Mouse (Mus musculus): ENCODE data around the gene Znrf1. TPM values are rescaled to one million over a fixed set of nuclear protein-coding genes. Genes with fewer than 3 reads are reported as not detected.

The Znrf1 gene
- polyA plus RNA-seq, 1 experiment = 124 TPM

GRCm38 (mm10) chr8:111626528-111626820 lies 90.6 kb downstream of the Znrf1 start:
- WGBS = 61% methylated on average over 8 of the region's 8 CpGs
- Histone ChIP-seq H3K4me3 (replicated peaks; ENCODE audit: control insufficient read depth, low read depth, low read length) (no peak overlapping the region), H3K27ac (ENCODE audit: control insufficient read depth, insufficient read depth, low read depth, low read length, poor library complexity) (no peak overlapping the region), H3K4me1 (ENCODE audit: control insufficient read depth, insufficient read depth, low read length) (no peaks in the 10 kb centered on the region; the same call in 1 of the 2 replicates)
- TF ChIP-seq CTCF (IDR thresholded peaks at IDR 0.05; ENCODE audit: control insufficient read depth, insufficient read depth, low read length) = no peak
- no peak for TF ChIP-seq POLR2A (IDR thresholded peaks at IDR 0.05; ENCODE audit: borderline replicate concordance, control insufficient read depth, low read depth, low read length)

- H3K4me3 ChIP-seq (replicated peaks; ENCODE audit: control insufficient read depth, low read depth, low read length) = no peak overlapping the region
- no peak for TF ChIP-seq POLR2A (IDR thresholded peaks at IDR 0.05; ENCODE audit: borderline replicate concordance, control insufficient read depth, low read depth, low read length)
- no peak for TF ChIP-seq CTCF (IDR thresholded peaks at IDR 0.05; ENCODE audit: control insufficient read depth, insufficient read depth, low read length)
- 64% methylated on average over 14 of the region's 14 CpGs for WGBS
- no peak overlapping the region for H3K27ac ChIP-seq (ENCODE audit: control insufficient read depth, insufficient read depth, low read depth, low read length, poor library complexity)
- H3K4me1 ChIP-seq (ENCODE audit: control insufficient read depth, insufficient read depth, low read length) = no peaks in the 10 kb centered on the region; the same call in 1 of the 2 replicates
These were observed 91.0 kb downstream of the Znrf1 start for GRCm38 (mm10) chr8:111626933-111627332.

GRCm38 (mm10) chr8:111627923-111628322 lies 92.0 kb downstream of the Znrf1 start:
- Histone ChIP-seq H3K4me3 (replicated peaks; ENCODE audit: control insufficient read depth, low read depth, low read length) (no peak overlapping the region), H3K4me1 (ENCODE audit: control insufficient read depth, insufficient read depth, low read length) (no peaks in the 10 kb centered on the region; the same call in 1 of the 2 replicates), H3K27ac (ENCODE audit: control insufficient read depth, insufficient read depth, low read depth, low read length, poor library complexity) (no peak overlapping the region)
- WGBS = 95% methylated on average over 9 of the region's 9 CpGs
- TF ChIP-seq POLR2A (IDR thresholded peaks at IDR 0.05; ENCODE audit: borderline replicate concordance, control insufficient read depth, low read depth, low read length) (no peak), CTCF (IDR thresholded peaks at IDR 0.05; ENCODE audit: control insufficient read depth, insufficient read depth, low read length) (no peak)

- 78% methylated on average over 12 of the region's 12 CpGs for WGBS
- TF ChIP-seq CTCF (IDR thresholded peaks at IDR 0.05; ENCODE audit: control insufficient read depth, insufficient read depth, low read length) = no peak
- TF ChIP-seq POLR2A (IDR thresholded peaks at IDR 0.05; ENCODE audit: borderline replicate concordance, control insufficient read depth, low read depth, low read length) = no peak
- no peaks in the 10 kb centered on the region; the same call in 1 of the 2 replicates for H3K4me1 ChIP-seq (ENCODE audit: control insufficient read depth, insufficient read depth, low read length)
- H3K4me3 ChIP-seq (replicated peaks; ENCODE audit: control insufficient read depth, low read depth, low read length) = no peak overlapping the region
- no peak overlapping the region for H3K27ac ChIP-seq (ENCODE audit: control insufficient read depth, insufficient read depth, low read depth, low read length, poor library complexity)
These were observed 92.5 kb downstream of the Znrf1 start for GRCm38 (mm10) chr8:111628401-111628800.

GRCm38 (mm10) chr8:111628894-111629501 lies 93.1 kb downstream of the Znrf1 start:
- TF ChIP-seq CTCF (IDR thresholded peaks at IDR 0.05; ENCODE audit: control insufficient read depth, insufficient read depth, low read length) (no peak), POLR2A (IDR thresholded peaks at IDR 0.05; ENCODE audit: borderline replicate concordance, control insufficient read depth, low read depth, low read length) (no peak)
- WGBS = 43% methylated on average over 19 of the region's 19 CpGs
- Histone ChIP-seq H3K4me1 (ENCODE audit: control insufficient read depth, insufficient read depth, low read length) (no peaks in the 10 kb centered on the region; the same call in 1 of the 2 replicates), H3K27ac (ENCODE audit: control insufficient read depth, insufficient read depth, low read depth, low read length, poor library complexity) (no peak overlapping the region), H3K4me3 (replicated peaks; ENCODE audit: control insufficient read depth, low read depth, low read length) (no peak overlapping the region)

- TF ChIP-seq CTCF (IDR thresholded peaks at IDR 0.05; ENCODE audit: control insufficient read depth, insufficient read depth, low read length) = no peak
- TF ChIP-seq POLR2A (IDR thresholded peaks at IDR 0.05; ENCODE audit: borderline replicate concordance, control insufficient read depth, low read depth, low read length) = 0 out of 2 replicates have a peak, but pooled peaks have one; percentile 32
- no peaks in the 10 kb centered on the region; the same call in 1 of the 2 replicates for H3K4me1 ChIP-seq (ENCODE audit: control insufficient read depth, insufficient read depth, low read length)
- WGBS = 7% methylated on average over 13 of the region's 13 CpGs
- peak within 1 kb of the TSS; percentile 4 for H3K4me3 ChIP-seq (replicated peaks; ENCODE audit: control insufficient read depth, low read depth, low read length)
- H3K27ac ChIP-seq (ENCODE audit: control insufficient read depth, insufficient read depth, low read depth, low read length, poor library complexity) = no peak within 1 kb of the TSS
These were observed 94.2 kb downstream of the Znrf1 start, which contains the start of gene Ldhd for GRCm38 (mm10) chr8:111630105-111630521. Ldhd (minus strand) TSS chr8:111630374.

GRCm38 (mm10) chr8:111631589-111631988 lies 95.7 kb downstream of the Znrf1 start:
- H3K4me3 ChIP-seq (replicated peaks; ENCODE audit: control insufficient read depth, low read depth, low read length) = no peak overlapping the region
- no peak for TF ChIP-seq CTCF (IDR thresholded peaks at IDR 0.05; ENCODE audit: control insufficient read depth, insufficient read depth, low read length)
- no peak for TF ChIP-seq POLR2A (IDR thresholded peaks at IDR 0.05; ENCODE audit: borderline replicate concordance, control insufficient read depth, low read depth, low read length)
- H3K27ac ChIP-seq (ENCODE audit: control insufficient read depth, insufficient read depth, low read depth, low read length, poor library complexity) = no peak overlapping the region
- H3K4me1 ChIP-seq (ENCODE audit: control insufficient read depth, insufficient read depth, low read length) = no peaks in the 10 kb centered on the region; the same call in 1 of the 2 replicates
- 80% methylated on average over 8 of the region's 8 CpGs for WGBS

- no peak overlapping the region for H3K4me3 ChIP-seq (replicated peaks; ENCODE audit: control insufficient read depth, low read depth, low read length)
- TF ChIP-seq CTCF (IDR thresholded peaks at IDR 0.05; ENCODE audit: control insufficient read depth, insufficient read depth, low read length) = no peak
- TF ChIP-seq POLR2A (IDR thresholded peaks at IDR 0.05; ENCODE audit: borderline replicate concordance, control insufficient read depth, low read depth, low read length) = no peak
- no peaks in the 10 kb centered on the region; the same call in 1 of the 2 replicates for H3K4me1 ChIP-seq (ENCODE audit: control insufficient read depth, insufficient read depth, low read length)
- no peak overlapping the region for H3K27ac ChIP-seq (ENCODE audit: control insufficient read depth, insufficient read depth, low read depth, low read length, poor library complexity)
- 91% methylated on average over 3 of the region's 3 CpGs for WGBS
These were observed 97.1 kb downstream of the Znrf1 start for GRCm38 (mm10) chr8:111632976-111633375.
